Mouse (Mus musculus): ENCODE results near the gene Tmppe. TPM values are rescaled to one million over a fixed set of nuclear protein-coding genes. Genes with fewer than 3 reads are reported as not detected.

Tmppe gene
- total and polyA plus RNA-seq, 2 experiments from 2014 or later, result 6.4 to 7.4 TPM

DNA sequence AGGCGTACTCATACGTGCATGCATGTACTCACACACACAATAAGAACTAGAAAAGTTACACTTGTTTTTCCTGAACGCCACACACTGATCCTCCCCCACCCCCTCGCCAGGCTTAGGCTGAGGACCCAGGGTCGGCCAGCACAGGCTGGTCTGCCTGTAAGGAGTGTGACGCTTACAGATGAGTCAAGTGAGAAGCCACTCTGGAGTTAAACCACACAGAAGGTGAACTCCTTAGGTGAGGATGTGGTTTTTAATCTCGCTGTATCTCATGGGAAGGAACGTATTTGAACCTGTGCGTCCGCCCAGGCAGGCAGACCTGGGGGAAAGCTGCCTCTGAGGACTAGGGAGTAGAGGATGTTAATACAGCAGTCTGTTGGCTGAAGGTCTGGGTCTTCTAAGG is 39.6 kb downstream of the Tmppe start:
- H3K4me1 ChIP-seq (ENCODE audit: insufficient read depth, low read length), result no peaks in the 10 kb centered on the region
- 0 out of 2 replicates have a peak, but pooled peaks cover 5% of the 10 kb centered on the region for H3K36me3 ChIP-seq (ENCODE audit: insufficient read depth, low read length)
- no peak for TF ChIP-seq CTCF (IDR thresholded peaks at IDR 0.05)
- WGBS, result 90% methylated on average over 10 of the region's 10 CpGs
- ATAC-seq (ENCODE audit: low FRiP score), result no peak
- no peak for DNase-seq (ENCODE audit: low spot score)
- H3K9me3 ChIP-seq (ENCODE audit: low read length), result no peaks in the 10 kb centered on the region
- no peak overlapping the region for H3K4me2 ChIP-seq (ENCODE audit: low read depth, low read length, poor library complexity, severe bottlenecking)
- no peak overlapping the region for H3K27ac ChIP-seq (ENCODE audit: low read depth, low read length)
- no peak overlapping the region for H3K9ac ChIP-seq (replicated peaks; ENCODE audit: low read length, poor library complexity, severe bottlenecking)
- H3K27me3 ChIP-seq (ENCODE audit: insufficient read depth, low read length), result no peaks in the 10 kb centered on the region
- no peak overlapping the region for H3K4me3 ChIP-seq (ENCODE audit: low read depth, low read length)

DNA sequence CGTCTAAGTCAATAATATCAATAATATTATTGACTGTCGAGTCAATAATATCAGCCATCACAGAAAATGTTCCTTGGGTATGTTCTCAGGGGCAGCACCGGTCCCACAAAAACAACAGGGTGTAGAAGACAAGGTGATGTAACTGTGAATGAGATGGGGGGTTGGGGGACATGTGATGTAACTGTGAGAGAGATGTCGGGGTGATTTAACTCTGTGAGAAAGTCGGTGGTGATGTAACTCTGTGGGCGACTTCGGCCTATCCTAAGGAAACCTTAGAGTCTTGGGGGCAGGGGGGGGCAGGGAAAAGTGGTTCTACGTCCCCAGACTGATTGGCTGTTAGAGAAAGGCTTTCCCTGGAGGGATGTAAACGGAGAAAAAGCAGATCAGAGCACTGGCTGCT is 41.3 kb downstream of the Tmppe start:
- 92% methylated on average over 9 of the region's 9 CpGs for WGBS
- Histone ChIP-seq H3K4me1 (ENCODE audit: insufficient read depth, low read length) (no peaks in the 10 kb centered on the region), H3K9me3 (ENCODE audit: low read length) (no peaks in the 10 kb centered on the region), H3K9ac (replicated peaks; ENCODE audit: low read length, poor library complexity, severe bottlenecking) (no peak overlapping the region), H3K27me3 (ENCODE audit: insufficient read depth, low read length) (no peaks in the 10 kb centered on the region), H3K4me3 (ENCODE audit: low read depth, low read length) (no peak overlapping the region), H3K27ac (ENCODE audit: low read depth, low read length) (no peak overlapping the region), H3K4me2 (ENCODE audit: low read depth, low read length, poor library complexity, severe bottlenecking) (no peak overlapping the region), H3K36me3 (ENCODE audit: insufficient read depth, low read length) (0 out of 2 replicates have a peak, but pooled peaks cover 5% of the 10 kb centered on the region)
- DNase-seq (ENCODE audit: low spot score), result no peak
- ATAC-seq (ENCODE audit: low FRiP score), result no peak
- TF ChIP-seq CTCF (IDR thresholded peaks at IDR 0.05), result no peak

DNA sequence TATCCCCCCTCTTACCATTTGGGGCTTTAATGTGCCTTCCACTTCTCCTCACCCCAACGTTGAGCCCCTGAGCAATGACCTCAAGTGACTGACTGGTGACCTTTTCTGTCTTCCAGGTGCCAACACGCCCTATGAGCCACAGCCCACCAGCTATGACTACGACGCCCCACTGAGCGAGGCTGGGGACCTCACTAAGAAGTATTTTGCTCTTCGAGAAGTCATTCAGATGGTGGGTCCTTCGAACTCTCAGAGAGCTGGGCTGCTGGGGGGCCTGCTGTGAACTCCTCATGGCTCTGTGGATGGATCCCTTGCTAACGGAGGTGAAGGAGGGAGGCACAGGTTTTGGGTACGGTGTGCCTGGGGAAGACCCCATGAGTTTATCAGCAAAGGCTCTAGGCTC is 42.0 kb downstream of the Tmppe start:
- 87% methylated on average over 9 of the region's 9 CpGs for WGBS

DNA sequence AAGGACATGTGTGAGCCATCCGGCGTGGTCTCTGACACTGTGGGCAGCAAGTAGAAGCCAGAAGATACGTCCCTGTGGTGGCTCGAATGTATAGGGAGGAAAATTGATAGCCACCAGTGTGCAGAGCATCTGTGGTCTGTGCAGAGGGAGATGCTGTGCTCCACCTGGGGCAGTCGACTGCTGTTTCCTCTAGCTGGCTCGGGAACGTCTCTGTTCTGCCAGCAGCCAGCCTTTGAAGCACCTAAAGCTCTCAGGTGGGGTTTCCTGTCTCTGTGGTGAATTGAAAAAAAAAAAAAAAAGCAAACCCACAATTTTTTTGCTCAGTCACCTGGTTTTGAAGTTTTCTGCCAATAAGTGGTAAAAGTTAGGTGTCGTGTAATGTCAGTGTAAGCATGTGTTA is 42.4 kb downstream of the Tmppe start:
- no peaks in the 10 kb centered on the region for H3K36me3 ChIP-seq (ENCODE audit: insufficient read depth, low read length)
- WGBS, result 94% methylated on average over 8 of the region's 8 CpGs
- no peaks in the 10 kb centered on the region for H3K9me3 ChIP-seq (ENCODE audit: low read length)
- no peak overlapping the region for H3K4me3 ChIP-seq (ENCODE audit: low read depth, low read length)
- no peak overlapping the region for H3K4me2 ChIP-seq (ENCODE audit: low read depth, low read length, poor library complexity, severe bottlenecking)
- no peak for DNase-seq (ENCODE audit: low spot score)
- no peak overlapping the region for H3K9ac ChIP-seq (replicated peaks; ENCODE audit: low read length, poor library complexity, severe bottlenecking)
- no peak for TF ChIP-seq CTCF (IDR thresholded peaks at IDR 0.05)
- no peak for ATAC-seq (ENCODE audit: low FRiP score)
- H3K27me3 ChIP-seq (ENCODE audit: insufficient read depth, low read length), result no peaks in the 10 kb centered on the region
- no peak overlapping the region for H3K27ac ChIP-seq (ENCODE audit: low read depth, low read length)
- H3K4me1 ChIP-seq (ENCODE audit: insufficient read depth, low read length), result no peaks in the 10 kb centered on the region

More for the DNA sequence above, 42.0 kb downstream of the Tmppe start:
- ATAC-seq (ENCODE audit: low FRiP score) (no peak), DNase-seq (ENCODE audit: low spot score) (no peak)
- Histone ChIP-seq H3K4me2 (ENCODE audit: low read depth, low read length, poor library complexity, severe bottlenecking) (no peak overlapping the region), H3K9ac (replicated peaks; ENCODE audit: low read length, poor library complexity, severe bottlenecking) (no peak overlapping the region), H3K27me3 (ENCODE audit: insufficient read depth, low read length) (no peaks in the 10 kb centered on the region), H3K4me3 (ENCODE audit: low read depth, low read length) (no peak overlapping the region), H3K27ac (ENCODE audit: low read depth, low read length) (no peak overlapping the region), H3K36me3 (ENCODE audit: insufficient read depth, low read length) (no peaks in the 10 kb centered on the region), H3K9me3 (ENCODE audit: low read length) (no peaks in the 10 kb centered on the region), H3K4me1 (ENCODE audit: insufficient read depth, low read length) (no peaks in the 10 kb centered on the region)
- no peak for TF ChIP-seq CTCF (IDR thresholded peaks at IDR 0.05)

DNA sequence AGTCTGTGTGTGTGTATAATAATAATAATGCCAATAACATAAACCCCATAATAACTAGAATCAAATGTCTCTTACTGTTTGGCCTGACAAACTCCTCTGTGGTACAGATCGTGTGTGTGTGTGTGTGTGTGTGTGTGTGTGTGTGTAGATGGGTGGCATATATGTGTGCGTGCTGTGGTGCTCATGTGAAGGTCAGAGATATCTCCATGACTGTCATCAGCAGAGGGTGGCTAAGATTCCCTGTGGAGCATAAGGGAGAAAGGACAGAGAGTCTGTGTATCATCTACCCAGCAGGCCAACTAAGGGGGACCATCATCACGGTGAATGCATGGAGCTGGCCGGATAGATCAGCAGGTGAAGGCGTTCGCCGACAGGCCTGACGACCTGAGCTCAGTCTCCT is 46.0 kb downstream of the Tmppe start:
- Histone ChIP-seq H3K4me3 (ENCODE audit: low read depth, low read length) (no peak overlapping the region), H3K9me3 (ENCODE audit: low read length) (no peaks in the 10 kb centered on the region), H3K27me3 (ENCODE audit: insufficient read depth, low read length) (no peaks in the 10 kb centered on the region), H3K9ac (replicated peaks; ENCODE audit: low read length, poor library complexity, severe bottlenecking) (no peak overlapping the region), H3K36me3 (ENCODE audit: insufficient read depth, low read length) (no peaks in the 10 kb centered on the region), H3K4me1 (ENCODE audit: insufficient read depth, low read length) (no peaks in the 10 kb centered on the region), H3K27ac (ENCODE audit: low read depth, low read length) (no peak overlapping the region), H3K4me2 (ENCODE audit: low read depth, low read length, poor library complexity, severe bottlenecking) (no peak overlapping the region)
- WGBS, result 91% methylated on average over 8 of the region's 8 CpGs
- no peak for TF ChIP-seq CTCF (IDR thresholded peaks at IDR 0.05)
- ATAC-seq (ENCODE audit: low FRiP score), result no peak
- DNase-seq (ENCODE audit: low spot score), result no peak

DNA sequence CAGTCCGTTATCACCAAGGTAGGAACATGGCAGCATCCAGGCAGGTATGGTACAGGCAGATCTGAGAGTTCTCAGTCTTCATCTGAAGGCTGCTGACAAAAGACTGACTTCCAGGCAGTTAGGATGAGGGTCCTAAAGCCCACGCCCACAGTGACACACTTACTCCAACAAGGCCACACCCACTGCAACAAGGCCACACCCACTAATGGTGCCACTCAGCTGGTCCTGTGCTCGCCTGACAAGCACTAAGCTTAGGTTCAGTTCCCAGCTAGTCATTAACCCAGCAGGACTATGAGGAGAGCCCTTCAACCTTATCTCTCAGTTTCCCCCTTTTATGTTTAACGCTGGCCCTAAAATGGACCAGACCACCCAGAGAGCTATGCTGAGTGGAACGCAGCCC is 47.8 kb downstream of the Tmppe start:
- ATAC-seq (ENCODE audit: low FRiP score) (no peak), DNase-seq (ENCODE audit: low spot score) (no peak)
- Histone ChIP-seq H3K9ac (replicated peaks; ENCODE audit: low read length, poor library complexity, severe bottlenecking) (no peak overlapping the region), H3K4me3 (ENCODE audit: low read depth, low read length) (no peak overlapping the region), H3K27ac (ENCODE audit: low read depth, low read length) (no peak overlapping the region), H3K9me3 (ENCODE audit: low read length) (no peaks in the 10 kb centered on the region), H3K4me1 (ENCODE audit: insufficient read depth, low read length) (no peaks in the 10 kb centered on the region), H3K4me2 (ENCODE audit: low read depth, low read length, poor library complexity, severe bottlenecking) (no peak overlapping the region), H3K27me3 (ENCODE audit: insufficient read depth, low read length) (no peaks in the 10 kb centered on the region), H3K36me3 (ENCODE audit: insufficient read depth, low read length) (0 out of 2 replicates have a peak, but pooled peaks cover 2% of the 10 kb centered on the region)
- 88% methylated on average over 5 of the region's 5 CpGs for WGBS
- no peak for TF ChIP-seq CTCF (IDR thresholded peaks at IDR 0.05)
